Mouse (Mus musculus): Measurements from ENCODE around the gene Ddx10.

DNA sequence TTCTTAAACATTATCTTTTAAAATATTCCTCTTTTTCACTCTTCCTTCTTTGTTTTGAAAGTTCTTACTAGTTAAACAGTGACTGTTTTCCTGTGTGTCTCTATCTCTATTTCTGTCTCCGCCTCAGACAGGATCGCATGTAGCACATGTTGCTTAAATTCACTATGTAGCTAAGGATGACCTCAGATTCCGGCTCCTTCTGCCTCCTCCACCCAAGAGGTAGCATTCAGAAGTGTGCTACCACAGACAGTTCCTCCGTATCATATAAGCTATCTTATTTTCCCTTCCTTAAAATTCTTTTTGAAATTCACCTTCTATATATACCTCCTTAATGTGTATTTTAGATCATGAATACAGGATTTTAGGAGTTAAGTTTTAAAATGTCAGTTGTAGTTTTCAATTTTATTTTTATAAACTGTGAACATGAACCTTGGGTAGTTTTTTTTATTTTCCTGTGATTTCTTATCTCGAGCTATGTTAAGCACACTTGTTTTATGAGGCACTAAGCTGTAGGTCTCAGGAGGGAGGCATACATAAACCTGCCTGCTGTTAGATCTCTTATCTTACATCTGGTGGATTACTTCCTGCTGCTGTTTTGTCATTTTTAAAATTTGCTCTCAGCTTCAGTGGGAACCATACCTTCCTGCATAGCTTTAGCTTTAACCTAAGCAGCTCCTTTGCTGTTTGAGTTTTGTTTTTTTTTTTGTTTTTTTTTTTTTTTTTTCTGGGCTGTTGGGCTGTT, 23.6 kb upstream of the Ddx10 start:
- TF ChIP-seq CTCF (IDR thresholded peaks at IDR 0.05; ENCODE audit: low read depth, low read length): no peak
- TF ChIP-seq GATA1 (IDR thresholded peaks at IDR 0.05; ENCODE audit: borderline replicate concordance, low read length): no peak

Measured in G1E (cell line).